Mouse (Mus musculus) liver, adult 2 months (tissue): ENCODE results near the gene Dlst. TPM values are rescaled to one million over a fixed set of nuclear protein-coding genes. Genes with fewer than 3 reads are reported as not detected.

Experiments
- DNase-seq: peaks from one replicate; pipeline ENCODE4 v3.0.0-alpha.2; 2011; ENCODE audit warnings: low read depth, low spot score; ENCODE audit errors: extremely low read depth
- H3K27ac ChIP-seq: fragments of 200-500 bp; replicated peaks from 2 replicates; pipeline ENCODE4 v1.5.1; 2012; ENCODE audit warnings: low read depth, mild to moderate bottlenecking, control low read depth, inconsistent platforms, low read length; ENCODE audit not compliant: insufficient read depth
- H3K27me3 ChIP-seq: fragments of 200-500 bp; 2 replicates; pipeline ENCODE4 v1.6.1; 2012; ENCODE audit warnings: mild to moderate bottlenecking, moderate library complexity, low read length, inconsistent platforms; ENCODE audit not compliant: control insufficient read depth, insufficient read depth
- H3K36me3 ChIP-seq: fragments of 200-500 bp; 2 replicates; pipeline ENCODE4 v1.6.1; 2012; ENCODE audit warnings: low read length, inconsistent platforms; ENCODE audit not compliant: control insufficient read depth, insufficient read depth
- H3K4me1 ChIP-seq: fragments of 200-500 bp; 2 replicates; pipeline ENCODE4 v1.6.1; 2011; ENCODE audit warnings: low read length; ENCODE audit not compliant: control insufficient read depth, insufficient read depth
- H3K4me3 ChIP-seq: fragments of 200-500 bp; 2 replicates; pipeline ENCODE4 v1.5.1; 2011; ENCODE audit warnings: low read depth, mild to moderate bottlenecking, control low read depth, low read length, moderate library complexity; ENCODE audit not compliant: insufficient read depth
- H3K79me2 ChIP-seq: fragments of 200-500 bp; 2 replicates; pipeline ENCODE4 v1.6.1; 2012; ENCODE audit warnings: inconsistent platforms, mild to moderate bottlenecking, low read length, moderate library complexity; ENCODE audit not compliant: control insufficient read depth, insufficient read depth
- H3K9ac ChIP-seq: fragments of 200-500 bp; 2 replicates; pipeline ENCODE4 v1.6.1; 2012; ENCODE audit warnings: low read depth, mild to moderate bottlenecking, control low read depth, inconsistent platforms, low read length
- CTCF ChIP-seq: fragments of 200-500 bp; IDR thresholded peaks from 2 replicates; pipeline ENCODE4 v1.5.1; 2011; ENCODE audit warnings: low read depth, low read length, control low read depth
- POLR2A ChIP-seq: fragments of 200-500 bp; IDR thresholded peaks from 2 replicates; pipeline ENCODE4 v1.6.1; 2011; ENCODE audit warnings: low read length, control low read depth; ENCODE audit not compliant: insufficient read depth; ENCODE audit errors: extremely low read depth
- WGBS: fragments of 180-500 bp; shearing (Covaris S2); methylation state at CpG from one replicate; pipeline ENCODE4 v1.1.7; 2018; 5-methylcytosine and 5-hydroxymethylcytosine counted together
- polyA plus RNA-seq: library from polyadenylated mRNA; depleted of rRNA; stranded (reverse); fragments of >200 nt; gene quantifications from 2 replicates; pipeline ENCODE4 v1.2.3, GENCODE M21; 2012
- total RNA-seq: library from RNA; depleted of rRNA; stranded (reverse); fragments of >200 nt; gene quantifications from 2 replicates; pipeline ENCODE4 v1.2.3, GENCODE M21; 2014

The Dlst gene
- total and polyA plus RNA-seq, 2 experiments = 111 to 149 TPM

DNA sequence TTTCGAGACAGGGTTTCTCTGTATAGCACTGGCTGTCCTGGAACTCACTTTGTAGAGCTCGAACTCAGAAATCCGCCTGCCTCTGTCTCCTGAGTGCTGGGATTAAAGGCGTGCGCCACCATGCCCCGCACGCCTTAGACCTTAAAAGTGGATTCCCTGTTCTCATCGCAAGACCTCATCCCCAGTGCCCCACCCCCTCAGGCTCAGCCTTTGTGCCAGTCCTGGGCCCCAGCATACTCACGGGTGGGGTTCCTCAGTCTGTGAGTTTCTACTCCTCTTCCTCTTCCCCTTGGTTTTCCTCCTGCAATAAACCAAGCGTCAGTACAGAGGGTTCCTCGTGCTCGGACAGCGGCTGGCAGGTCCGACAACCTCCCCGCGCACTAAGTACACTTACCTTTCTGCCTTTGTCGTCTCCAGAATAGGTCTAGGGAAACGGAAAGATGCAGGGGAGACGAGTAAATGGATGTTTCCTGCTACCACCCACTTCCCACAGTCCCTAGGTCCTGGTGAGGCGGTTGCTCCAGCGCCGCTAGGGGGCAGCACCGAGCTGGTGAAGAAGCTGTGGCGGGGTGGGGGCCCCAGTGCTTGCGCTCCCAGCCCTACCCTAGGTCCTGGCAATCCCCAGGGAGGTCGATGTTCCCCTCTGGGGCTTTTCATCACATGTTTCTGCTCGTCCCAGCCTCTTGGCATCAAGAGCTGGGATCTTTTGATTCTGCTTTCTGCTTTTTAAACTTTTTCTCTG lies 58.7 kb downstream of the Dlst start:
- H3K27me3 ChIP-seq = no peaks in the 10 kb centered on the region
- no peaks in the 10 kb centered on the region for H3K36me3 ChIP-seq
- no peaks in the 10 kb centered on the region for H3K79me2 ChIP-seq
- peaks cover 2% of the 10 kb centered on the region; the same call in 1 of the 2 replicates for H3K4me1 ChIP-seq
- DNase-seq = peak; percentile 20
- TF ChIP-seq CTCF (peak; percentile 90), POLR2A (no peak)
- no peak overlapping the region for H3K27ac ChIP-seq
- H3K4me3 ChIP-seq = no peak overlapping the region
- H3K9ac ChIP-seq = no peak overlapping the region
- WGBS = 25% methylated on average over 27 of the region's 27 CpGs

DNA sequence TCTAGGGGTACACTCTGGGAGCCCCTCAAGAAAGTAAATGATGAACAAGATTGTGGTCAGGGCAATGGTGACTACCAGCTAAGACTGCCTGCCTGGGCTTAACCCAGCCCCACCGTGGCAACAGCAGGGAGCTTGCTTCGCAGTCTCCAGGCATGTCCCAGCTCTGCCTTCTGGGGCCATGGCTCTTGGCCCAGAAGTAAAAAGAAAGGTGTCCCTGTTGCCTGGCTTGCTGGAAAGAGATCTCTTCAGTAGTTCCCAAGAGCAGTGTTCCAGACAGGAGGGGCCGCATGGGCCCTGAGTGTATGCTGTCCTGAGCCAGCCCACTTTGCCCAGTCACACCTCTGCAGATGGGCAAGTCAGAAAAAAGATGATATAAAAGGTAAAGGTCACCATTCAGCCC lies 59.2 kb downstream of the Dlst start:
- no peak overlapping the region for H3K9ac ChIP-seq
- WGBS = 77% methylated on average over 3 of the region's 3 CpGs

DNA sequence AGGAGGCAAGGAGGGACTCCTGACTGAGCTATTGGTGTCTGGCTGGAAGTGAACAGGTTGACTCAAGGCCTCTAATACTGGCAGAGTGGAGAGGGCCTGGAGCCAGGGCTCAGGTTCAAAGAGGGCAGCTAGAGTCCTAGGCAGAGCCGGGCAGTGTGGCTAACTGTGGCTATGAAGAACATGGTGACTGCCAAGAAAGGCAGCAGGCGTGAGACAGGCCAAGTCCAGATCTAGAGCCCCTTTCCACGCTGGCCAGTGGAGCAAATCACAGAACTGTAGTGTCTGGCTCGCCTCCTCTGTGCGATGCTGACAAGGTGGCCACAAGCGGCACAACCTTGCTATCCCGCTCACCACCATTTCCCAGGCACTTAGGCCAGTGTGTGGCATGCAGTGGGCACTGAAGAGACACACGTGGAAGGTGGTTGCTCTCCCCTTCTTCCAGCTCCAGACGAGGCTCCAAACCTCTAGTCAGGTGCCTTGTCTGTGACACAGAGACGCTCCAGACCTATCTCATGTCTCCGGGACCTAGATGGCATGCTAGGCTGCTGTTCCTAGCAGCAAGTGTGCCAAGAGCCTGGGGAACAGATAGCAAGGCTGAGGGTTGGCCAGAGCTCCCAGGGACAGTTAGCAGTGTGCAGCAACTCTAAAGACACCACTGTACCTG lies 59.8 kb downstream of the Dlst start:
- 78% methylated on average over 11 of the region's 11 CpGs for WGBS
- Histone ChIP-seq H3K9ac (no peak overlapping the region), H3K27ac (no peak overlapping the region), H3K4me1 (peaks cover 2% of the 10 kb centered on the region; the same call in 1 of the 2 replicates), H3K27me3 (no peaks in the 10 kb centered on the region), H3K79me2 (no peaks in the 10 kb centered on the region), H3K4me3 (no peak overlapping the region), H3K36me3 (no peaks in the 10 kb centered on the region)
- TF ChIP-seq POLR2A (no peak), CTCF (no peak)
- DNase-seq = peak; percentile 85

More for the DNA sequence above, 59.2 kb downstream of the Dlst start:
- Histone ChIP-seq H3K79me2 (no peaks in the 10 kb centered on the region), H3K4me3 (no peak overlapping the region), H3K36me3 (no peaks in the 10 kb centered on the region), H3K27me3 (no peaks in the 10 kb centered on the region), H3K27ac (no peak overlapping the region), H3K4me1 (peaks cover 2% of the 10 kb centered on the region; the same call in 1 of the 2 replicates)
- DNase-seq = no peak
- TF ChIP-seq CTCF (no peak), POLR2A (no peak)

DNA sequence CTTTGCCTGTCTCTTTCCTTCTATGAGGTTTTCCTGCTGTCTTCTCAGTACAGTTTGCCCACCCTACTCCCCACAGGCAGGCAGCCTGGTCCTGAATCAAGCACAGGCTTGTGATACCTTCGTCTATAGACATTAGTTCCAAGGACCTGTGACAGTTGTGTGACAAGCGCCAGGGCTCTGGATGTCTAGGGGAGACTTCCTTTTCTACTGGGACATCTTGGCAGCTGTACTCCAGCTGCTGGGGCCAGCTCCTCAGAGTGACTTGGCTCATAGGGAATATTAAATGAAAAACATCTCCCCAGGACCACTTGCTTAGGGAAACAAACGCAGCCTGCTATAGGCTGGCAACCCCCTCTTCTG lies 60.3 kb downstream of the Dlst start:
- H3K27me3 ChIP-seq = no peaks in the 10 kb centered on the region
- WGBS = 83% methylated on average over 3 of the region's 3 CpGs
- H3K36me3 ChIP-seq = no peaks in the 10 kb centered on the region

DNA sequence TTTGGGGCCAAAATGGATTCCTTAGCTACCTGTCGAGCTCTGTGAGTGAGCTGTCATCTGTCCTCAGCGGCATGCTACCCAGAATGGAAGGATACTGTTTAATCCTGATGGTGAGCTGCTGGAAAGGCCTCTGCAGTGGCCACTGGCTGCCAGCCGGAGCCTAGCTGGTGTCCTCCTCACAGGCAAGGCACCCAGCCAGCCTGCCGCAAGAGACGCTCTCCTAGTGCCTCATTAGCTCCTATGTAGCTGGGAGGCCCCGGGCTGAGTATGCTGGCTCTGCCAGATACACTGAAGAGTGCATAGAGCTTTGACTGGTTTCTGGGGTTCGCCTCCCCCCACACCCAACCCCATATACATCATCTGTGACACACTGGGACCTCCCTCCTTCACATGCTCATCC lies 63.4 kb downstream of the Dlst start:
- Histone ChIP-seq H3K27ac (no peak overlapping the region), H3K4me3 (no peak overlapping the region), H3K79me2 (no peaks in the 10 kb centered on the region), H3K9ac (no peak overlapping the region), H3K36me3 (no peaks in the 10 kb centered on the region), H3K4me1 (peaks cover 2% of the 10 kb centered on the region; the same call in 1 of the 2 replicates), H3K27me3 (peaks cover 8% of the 10 kb centered on the region)
- 84% methylated on average over 7 of the region's 7 CpGs for WGBS
- TF ChIP-seq POLR2A (no peak), CTCF (no peak)
- DNase-seq = no peak

More for the DNA sequence above, 60.3 kb downstream of the Dlst start:
- Histone ChIP-seq H3K27ac (no peak overlapping the region), H3K9ac (no peak overlapping the region), H3K4me3 (no peak overlapping the region), H3K79me2 (no peaks in the 10 kb centered on the region), H3K4me1 (peaks cover 2% of the 10 kb centered on the region; the same call in 1 of the 2 replicates)
- TF ChIP-seq CTCF = no peak
- no peak for DNase-seq

DNA sequence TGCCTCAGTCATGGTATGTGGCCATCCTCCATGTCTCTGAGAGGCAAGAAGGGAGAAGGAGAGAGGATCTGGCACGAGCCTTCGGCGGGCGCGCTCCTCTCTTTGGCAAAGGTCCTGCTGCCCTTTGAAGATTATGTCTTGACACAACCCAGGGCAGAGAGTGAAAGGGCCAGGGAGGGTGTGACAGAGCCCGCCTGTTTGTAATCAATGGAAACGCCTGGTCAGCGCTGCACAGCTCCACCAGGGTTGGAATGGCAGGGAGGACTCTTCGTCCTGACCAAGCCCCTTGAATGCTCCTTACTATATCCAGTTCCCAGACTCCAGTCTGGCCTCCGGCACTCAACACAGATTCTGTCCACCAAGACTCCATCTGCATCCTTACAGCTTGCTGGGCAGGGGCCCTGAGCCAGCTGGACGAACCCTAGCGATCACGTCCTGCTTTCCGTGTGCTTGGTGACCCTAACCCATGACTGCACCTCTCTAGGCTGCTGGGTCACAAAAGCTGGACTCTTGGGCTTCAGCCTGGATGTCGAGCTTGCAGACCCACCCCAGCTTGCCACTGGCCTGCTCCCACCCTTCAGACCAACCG lies 64.5 kb downstream of the Dlst start:
- peaks cover 8% of the 10 kb centered on the region for H3K27me3 ChIP-seq
- no peaks in the 10 kb centered on the region for H3K36me3 ChIP-seq
- no peak overlapping the region for H3K4me3 ChIP-seq
- no peak overlapping the region for H3K9ac ChIP-seq
- H3K27ac ChIP-seq = no peak overlapping the region
- no peak for DNase-seq
- H3K79me2 ChIP-seq = no peaks in the 10 kb centered on the region
- 67% methylated on average over 16 of the region's 16 CpGs for WGBS
- H3K4me1 ChIP-seq = no peaks in the 10 kb centered on the region
- TF ChIP-seq POLR2A = no peak
- no peak for TF ChIP-seq CTCF
